Mouse (Mus musculus) forebrain, embryonic 14.5 days (tissue): ENCODE data around the gene Celf1. TPM values are rescaled to one million over a fixed set of nuclear protein-coding genes. Genes with fewer than 3 reads are reported as not detected.

Experiments used
- ATAC-seq: fragments of 200-750 bp; cut with Nextera tagmentation; 2 replicates; pipeline ENCODE4 v1.8.0; 2017; ENCODE audit warnings: mild to moderate bottlenecking, moderate library complexity
- DNase-seq: peaks from one replicate; pipeline ENCODE4 v3.0.0-alpha.2; 2015; ENCODE audit warnings: low spot score
- H3K27ac ChIP-seq: fragments of 300-500 bp; sonication (generic); 2 replicates; pipeline ENCODE4 v1.5.1; 2014; ENCODE audit warnings: low read depth, mild to moderate bottlenecking, control low read depth, low read length, moderate library complexity
- H3K27me3 ChIP-seq: fragments of 300-500 bp; sonication (generic); replicated peaks from 2 replicates; pipeline ENCODE4 v1.6.1; 2014; ENCODE audit warnings: low read length, control low read depth, mixed read lengths; ENCODE audit not compliant: control insufficient read depth, insufficient read depth
- H3K36me3 ChIP-seq: fragments of 300-500 bp; sonication (generic); 2 replicates; pipeline ENCODE4 v1.6.1; 2014; ENCODE audit warnings: low read length, control low read depth; ENCODE audit not compliant: control insufficient read depth, insufficient read depth
- H3K4me1 ChIP-seq: fragments of 300-500 bp; sonication (generic); 2 replicates; pipeline ENCODE4 v1.6.1; 2014; ENCODE audit warnings: antibody characterized with exemption, low read length, control low read depth; ENCODE audit not compliant: control insufficient read depth, insufficient read depth
- H3K4me2 ChIP-seq: fragments of 300-500 bp; sonication (generic); 2 replicates; pipeline ENCODE4 v1.6.1; 2014; ENCODE audit warnings: mild to moderate bottlenecking, control low read depth, low read length
- H3K4me3 ChIP-seq: fragments of 300-500 bp; sonication (generic); 2 replicates; pipeline ENCODE4 v1.5.1; 2014; ENCODE audit warnings: low read depth, low read length, control low read depth
- H3K9ac ChIP-seq: fragments of 300-500 bp; sonication (generic); 2 replicates; pipeline ENCODE4 v1.6.1; 2014; ENCODE audit warnings: mild to moderate bottlenecking, low read length, control low read depth, moderate library complexity
- H3K9me3 ChIP-seq: fragments of 300-500 bp; sonication (generic); replicated peaks from 2 replicates; pipeline ENCODE4 v1.6.1; 2016; ENCODE audit warnings: low read length, control low read depth, mixed read lengths; ENCODE audit not compliant: control insufficient read depth
- WGBS: fragments of 180-500 bp; shearing (Covaris S2); extraction: QIAGEN DNeasy Blood & Tissue Kit; methylation state at CpG from one replicate; pipeline ENCODE4 v1.1.7; 2014; 5-methylcytosine and 5-hydroxymethylcytosine counted together
- polyA plus RNA-seq: library from polyadenylated mRNA; unstranded; fragments of >200 nt; fragmentation: Nextera tagmentation; extraction: Ambion mirVana; gene quantifications from 2 replicates; pipeline ENCODE4 v1.2.1, GENCODE M21; 2014

The Celf1 gene
- polyA plus RNA-seq, 1 experiment from 2014 or later: 76.4 TPM

DNA sequence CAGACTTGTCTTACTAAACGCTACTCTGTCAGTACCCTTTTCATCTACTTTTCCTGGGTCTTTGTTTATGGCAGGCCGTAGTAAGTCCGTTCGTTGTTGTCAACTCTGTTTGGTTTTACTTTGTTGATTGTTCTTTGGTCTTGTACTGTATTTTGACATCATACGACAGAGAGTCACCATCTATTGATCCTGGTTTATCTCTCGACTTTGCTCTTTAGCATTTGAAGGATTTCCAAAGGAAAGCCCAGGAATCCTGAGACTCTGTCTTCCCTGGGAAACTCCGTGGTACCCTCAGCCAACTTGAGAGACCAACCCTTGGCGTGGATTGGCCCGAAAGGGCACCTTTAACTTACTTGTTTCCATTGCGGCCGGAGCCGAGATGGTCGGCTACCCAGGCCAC is 11.6 kb upstream of the Celf1 start:
- ATAC-seq: no peak
- Histone ChIP-seq H3K9me3 (no peaks in the 10 kb centered on the region), H3K4me2 (no peak overlapping the region), H3K27ac (no peak overlapping the region), H3K9ac (no peak overlapping the region), H3K27me3 (no peaks in the 10 kb centered on the region), H3K36me3 (no peaks in the 10 kb centered on the region), H3K4me3 (no peak overlapping the region), H3K4me1 (no peaks in the 10 kb centered on the region)
- WGBS: 83% methylated on average over 13 of the region's 13 CpGs
- no peak for DNase-seq

DNA sequence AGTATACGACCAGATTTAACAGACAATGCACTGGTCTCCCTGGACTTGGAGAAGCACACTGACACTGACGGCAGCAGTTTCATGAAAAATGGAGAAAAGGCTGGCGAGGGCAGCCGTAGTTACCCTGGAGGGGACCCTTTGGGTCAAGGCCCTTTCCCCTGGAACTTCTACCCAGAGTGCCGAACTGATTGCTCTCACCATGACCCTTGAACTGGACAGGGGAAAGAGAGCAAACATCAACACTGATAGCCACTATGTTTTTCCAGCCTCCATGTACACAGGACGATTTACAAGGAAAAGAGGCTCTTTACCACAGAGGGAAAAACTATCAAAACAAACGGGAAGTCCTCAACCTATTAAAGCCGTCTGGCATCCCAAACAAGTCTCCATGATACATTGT is 8.4 kb upstream of the Celf1 start:
- no peaks in the 10 kb centered on the region for H3K9me3 ChIP-seq
- 88% methylated on average over 8 of the region's 8 CpGs for WGBS

GRCm38 (mm10) chr2:90932273-90932672 is 7.9 kb upstream of the Celf1 start:
- WGBS: 74% methylated on average over 2 of the region's 2 CpGs
- no peak for DNase-seq
- Histone ChIP-seq H3K9me3 (no peaks in the 10 kb centered on the region), H3K36me3 (no peaks in the 10 kb centered on the region), H3K27ac (no peak overlapping the region), H3K9ac (no peak overlapping the region), H3K4me1 (no peaks in the 10 kb centered on the region), H3K4me3 (no peak overlapping the region), H3K4me2 (no peak overlapping the region), H3K27me3 (no peaks in the 10 kb centered on the region)
- no peak for ATAC-seq

More for the DNA sequence above, 8.4 kb upstream of the Celf1 start:
- H3K36me3 ChIP-seq: no peaks in the 10 kb centered on the region
- no peak for DNase-seq
- H3K9ac ChIP-seq: no peak overlapping the region
- H3K4me1 ChIP-seq: no peaks in the 10 kb centered on the region
- ATAC-seq: no peak
- no peak overlapping the region for H3K27ac ChIP-seq
- no peaks in the 10 kb centered on the region for H3K27me3 ChIP-seq
- no peak overlapping the region for H3K4me3 ChIP-seq
- no peak overlapping the region for H3K4me2 ChIP-seq

DNA sequence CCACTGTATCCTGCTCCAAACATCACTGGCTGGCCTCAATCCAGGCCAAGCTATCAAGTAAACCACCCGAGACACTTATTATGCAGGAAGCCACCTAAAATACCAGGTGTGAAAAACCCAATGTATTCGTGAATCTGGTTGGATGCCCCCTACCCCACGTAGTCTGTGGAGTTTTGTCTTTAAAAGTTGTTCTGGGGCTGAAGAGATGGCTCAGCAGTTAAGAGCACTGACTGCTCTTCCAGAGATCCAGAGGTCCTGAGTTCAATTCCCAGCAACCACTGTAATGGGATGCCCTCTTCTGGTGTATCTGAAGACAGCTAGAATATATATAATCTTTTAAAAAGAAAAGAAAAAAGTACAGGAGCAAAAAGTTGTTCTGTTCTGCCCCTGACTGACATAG is 1.8 kb upstream of the Celf1 start:
- H3K4me3 ChIP-seq: no peak overlapping the region
- H3K27ac ChIP-seq: no peak overlapping the region
- WGBS: 78% methylated on average over 3 of the region's 3 CpGs
- H3K4me2 ChIP-seq: no peak overlapping the region
- H3K9ac ChIP-seq: no peak overlapping the region
- H3K4me1 ChIP-seq: peaks cover 15% of the 10 kb centered on the region
- ATAC-seq (no peak), DNase-seq (no peak)
- H3K36me3 ChIP-seq: no peaks in the 10 kb centered on the region
- no peaks in the 10 kb centered on the region for H3K9me3 ChIP-seq
- H3K27me3 ChIP-seq: no peaks in the 10 kb centered on the region

DNA sequence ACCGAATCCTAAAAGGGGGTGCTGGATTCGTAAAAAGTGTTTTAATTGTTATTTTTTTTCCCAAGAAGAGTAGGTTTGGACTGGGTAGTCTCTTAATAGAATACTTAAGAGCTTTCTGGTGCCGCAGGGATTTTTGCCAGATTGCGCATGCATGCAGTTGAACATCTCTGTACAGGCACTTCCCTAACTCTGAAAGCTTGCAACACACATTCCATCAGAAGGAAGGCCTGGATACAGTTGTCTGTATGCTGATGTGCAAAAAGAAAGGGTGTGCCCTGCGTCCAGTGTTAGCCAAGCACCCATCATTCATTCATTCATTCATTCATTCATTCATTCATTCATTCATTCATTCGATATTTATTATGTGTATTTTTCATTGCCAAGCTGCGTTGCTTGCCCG is 432 bp upstream of the Celf1 start:
- peak overlapping the region; percentile 99 for H3K4me3 ChIP-seq
- WGBS: 50% methylated on average over 8 of the region's 8 CpGs
- ATAC-seq (peak; percentile 46), DNase-seq (no peak)
- peak overlapping the region; percentile 78 for H3K4me2 ChIP-seq
- peak overlapping the region; percentile 91 for H3K9ac ChIP-seq
- 0 out of 2 replicates have a peak, but pooled peaks cover 2% of the 10 kb centered on the region for H3K36me3 ChIP-seq
- peaks cover 17% of the 10 kb centered on the region for H3K4me1 ChIP-seq
- peak overlapping the region; percentile 92 for H3K27ac ChIP-seq
- no peaks in the 10 kb centered on the region for H3K27me3 ChIP-seq
- H3K9me3 ChIP-seq: no peaks in the 10 kb centered on the region

- 0 out of 2 replicates have a peak, but pooled peaks cover 2% of the 10 kb centered on the region for H3K36me3 ChIP-seq
- 44% methylated on average over 2 of the region's 2 CpGs for WGBS
- no peak for DNase-seq
- peak overlapping the region; percentile 5; the same call in 1 of the 2 replicates for H3K9ac ChIP-seq
- H3K27ac ChIP-seq: no peak overlapping the region
- peak overlapping the region; percentile 99 for H3K4me3 ChIP-seq
- peaks cover 17% of the 10 kb centered on the region for H3K4me1 ChIP-seq
- ATAC-seq: no peak
- H3K4me2 ChIP-seq: peak overlapping the region; percentile 78
- no peaks in the 10 kb centered on the region for H3K27me3 ChIP-seq
- no peaks in the 10 kb centered on the region for H3K9me3 ChIP-seq
Observed at GRCm38 (mm10) chr2:90941744-90942143, 1.6 kb downstream of the Celf1 start.

- DNase-seq (no peak), ATAC-seq (no peak)
- no peak overlapping the region for H3K4me3 ChIP-seq
- no peaks in the 10 kb centered on the region for H3K27me3 ChIP-seq
- H3K4me1 ChIP-seq: no peaks in the 10 kb centered on the region
- H3K4me2 ChIP-seq: no peak overlapping the region
- no peak overlapping the region for H3K9ac ChIP-seq
- H3K9me3 ChIP-seq: no peaks in the 10 kb centered on the region
- H3K27ac ChIP-seq: no peak overlapping the region
- no peaks in the 10 kb centered on the region for H3K36me3 ChIP-seq
- WGBS: 82% methylated on average over 5 of the region's 5 CpGs
Observed at GRCm38 (mm10) chr2:90950149-90950548, 10.0 kb downstream of the Celf1 start.

GRCm38 (mm10) chr2:90950582-90951194 is 10.5 kb downstream of the Celf1 start:
- Histone ChIP-seq H3K27me3 (no peaks in the 10 kb centered on the region), H3K9me3 (no peaks in the 10 kb centered on the region), H3K4me2 (no peak overlapping the region), H3K4me3 (no peak overlapping the region), H3K4me1 (peaks cover 3% of the 10 kb centered on the region; the same call in 1 of the 2 replicates), H3K36me3 (no peaks in the 10 kb centered on the region), H3K27ac (no peak overlapping the region; the same call in 1 of the 2 replicates), H3K9ac (no peak overlapping the region)
- ATAC-seq: 0 out of 2 replicates have a peak, but pooled peaks have one; percentile 18
- DNase-seq: no peak

DNA sequence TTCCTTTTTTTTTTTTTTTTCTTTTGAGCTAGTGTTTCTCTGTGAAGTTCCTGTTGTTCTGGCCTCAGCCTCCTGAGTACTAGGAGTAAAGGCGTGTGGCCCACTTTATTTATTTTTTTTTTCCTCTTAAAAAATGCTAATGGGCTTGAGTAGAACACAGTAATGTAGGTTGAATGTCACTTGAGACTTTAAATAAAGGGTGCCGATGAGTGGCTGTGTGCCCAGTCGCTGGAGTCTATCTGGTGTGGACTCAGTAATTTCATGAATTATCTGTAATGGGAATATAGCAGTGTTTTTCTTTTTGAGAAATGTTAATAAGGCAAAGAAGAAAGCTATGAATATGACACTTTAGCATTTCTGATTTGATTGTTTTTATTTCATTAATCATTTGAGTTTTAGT is 13.3 kb downstream of the Celf1 start:
- H3K4me1 ChIP-seq: peaks cover 8% of the 10 kb centered on the region; the same call in 1 of the 2 replicates
- H3K4me3 ChIP-seq: no peak overlapping the region
- DNase-seq (no peak), ATAC-seq (no peak)
- H3K9me3 ChIP-seq: no peaks in the 10 kb centered on the region
- no peaks in the 10 kb centered on the region for H3K27me3 ChIP-seq
- H3K36me3 ChIP-seq: no peaks in the 10 kb centered on the region
- no peak overlapping the region for H3K27ac ChIP-seq
- no peak overlapping the region for H3K4me2 ChIP-seq
- 39% methylated on average over 3 of the region's 3 CpGs for WGBS
- no peak overlapping the region for H3K9ac ChIP-seq
